Mouse (Mus musculus): ENCODE results near the gene Tbxa2r.

GRCm38 (mm10) chr10:81366477-81367206 is 38.1 kb downstream of the Tbxa2r start:
- TF ChIP-seq POLR2A (IDR thresholded peaks at IDR 0.05; ENCODE audit: low read depth, low read length) (no peak), CTCF (IDR thresholded peaks at IDR 0.05; ENCODE audit: extremely low read depth, insufficient read depth, insufficient read length, insufficient replicate concordance) (no peak)

Measured in spleen, adult 2 months (tissue).